Mouse (Mus musculus) hindbrain, postnatal 0 days (tissue): Measurements from ENCODE around the gene Bmp2. TPM values are rescaled to one million over a fixed set of nuclear protein-coding genes. Genes with fewer than 3 reads are reported as not detected.

Experiments used
- ATAC-seq: fragments of 200-750 bp; cut with Nextera tagmentation; 2 replicates; pipeline ENCODE4 v1.8.0; 2017; ENCODE audit warnings: mild to moderate bottlenecking, moderate TSS enrichment, moderate library complexity
- DNase-seq: peaks from one replicate; pipeline ENCODE4 v3.0.0-alpha.2; 2015; ENCODE audit warnings: low spot score
- H3K27ac ChIP-seq: fragments of 300-500 bp; sonication (generic); 2 replicates; pipeline ENCODE4 v1.5.1; 2014; ENCODE audit warnings: mild to moderate bottlenecking
- H3K27me3 ChIP-seq: fragments of 300-500 bp; sonication (generic); 2 replicates; pipeline ENCODE4 v1.6.1; 2014; ENCODE audit warnings: low read length, mixed read lengths; ENCODE audit not compliant: insufficient read depth
- H3K36me3 ChIP-seq: fragments of 300-500 bp; sonication (generic); 2 replicates; pipeline ENCODE4 v1.6.1; 2014; ENCODE audit warnings: low read length, mixed read lengths; ENCODE audit not compliant: insufficient read depth
- H3K4me1 ChIP-seq: fragments of 300-500 bp; sonication (generic); 2 replicates; pipeline ENCODE4 v1.6.1; 2014; ENCODE audit warnings: antibody characterized with exemption, low read length, mixed read lengths; ENCODE audit not compliant: insufficient read depth
- H3K4me2 ChIP-seq: fragments of 300-500 bp; sonication (generic); 2 replicates; pipeline ENCODE4 v1.6.1; 2014; ENCODE audit warnings: low read depth, mild to moderate bottlenecking, low read length, moderate library complexity, mixed read lengths
- H3K4me3 ChIP-seq: fragments of 300-500 bp; sonication (generic); 2 replicates; pipeline ENCODE4 v1.5.1; 2014; ENCODE audit warnings: low read length
- H3K9ac ChIP-seq: fragments of 300-500 bp; sonication (generic); replicated peaks from 2 replicates; pipeline ENCODE4 v1.6.1; 2014; ENCODE audit warnings: mild to moderate bottlenecking, low read length, moderate library complexity, mixed read lengths
- H3K9me3 ChIP-seq: fragments of 300-500 bp; sonication (generic); 2 replicates; pipeline ENCODE4 v1.6.1; 2016; ENCODE audit warnings: low read length, mixed read lengths
- CTCF ChIP-seq: IDR thresholded peaks from 2 replicates; pipeline ENCODE4 v1.5.1; 2016; ENCODE audit warnings: antibody characterized with exemption, control low read depth, low read depth
- WGBS: fragments of 180-500 bp; shearing (Covaris S2); extraction: QIAGEN DNeasy Blood & Tissue Kit; methylation state at CpG from one replicate; pipeline ENCODE4 v1.1.7; 2014; 5-methylcytosine and 5-hydroxymethylcytosine counted together
- polyA plus RNA-seq: library from polyadenylated mRNA; unstranded; fragments of >200 nt; fragmentation: Nextera tagmentation; extraction: Ambion mirVana; gene quantifications from 2 replicates; pipeline ENCODE4 v1.2.1, GENCODE M21; 2015
- total RNA-seq: library from RNA; depleted of rRNA; stranded (reverse); fragments of >200 nt; gene quantifications from 2 replicates; pipeline ENCODE4 v1.2.3, GENCODE M21; 2014

Gene Bmp2
- total and polyA plus RNA-seq, 2 experiments from 2014 or later, result 2.1 to 3.1 TPM

- Histone ChIP-seq H3K4me2 (no peak overlapping the region), H3K4me1 (no peaks in the 10 kb centered on the region), H3K36me3 (no peaks in the 10 kb centered on the region), H3K4me3 (no peak overlapping the region), H3K9ac (no peak overlapping the region), H3K9me3 (no peaks in the 10 kb centered on the region), H3K27me3 (no peaks in the 10 kb centered on the region; the same call in 1 of the 2 replicates), H3K27ac (no peak overlapping the region)
- DNase-seq (no peak), ATAC-seq (no peak)
- 92% methylated on average over 2 of the region's 2 CpGs for WGBS
- no peak for TF ChIP-seq CTCF
Observed at GRCm38 (mm10) chr2:133517867-133518266, 34.1 kb upstream of the Bmp2 start.

- no peak for TF ChIP-seq CTCF
- WGBS, result 35% methylated on average over 5 of the region's 5 CpGs
Observed at GRCm38 (mm10) chr2:133521193-133521592, 30.8 kb upstream of the Bmp2 start.

GRCm38 (mm10) chr2:133522121-133522520 is 29.8 kb upstream of the Bmp2 start:
- Histone ChIP-seq H3K36me3 (no peaks in the 10 kb centered on the region), H3K4me1 (no peaks in the 10 kb centered on the region), H3K4me3 (no peak overlapping the region), H3K9me3 (no peaks in the 10 kb centered on the region), H3K9ac (no peak overlapping the region), H3K27me3 (no peaks in the 10 kb centered on the region; the same call in 1 of the 2 replicates), H3K27ac (no peak overlapping the region), H3K4me2 (no peak overlapping the region)
- DNase-seq (no peak), ATAC-seq (no peak)
- no peak for TF ChIP-seq CTCF
- WGBS, result 83% methylated on average over 2 of the region's 2 CpGs

More at GRCm38 (mm10) chr2:133521193-133521592, 30.8 kb upstream of the Bmp2 start:
- no peaks in the 10 kb centered on the region for H3K36me3 ChIP-seq
- no peak for ATAC-seq
- no peak overlapping the region for H3K27ac ChIP-seq
- H3K9ac ChIP-seq, result no peak overlapping the region
- no peaks in the 10 kb centered on the region; the same call in 1 of the 2 replicates for H3K27me3 ChIP-seq
- DNase-seq, result no peak
- no peak overlapping the region for H3K4me3 ChIP-seq
- no peaks in the 10 kb centered on the region for H3K4me1 ChIP-seq
- H3K4me2 ChIP-seq, result no peak overlapping the region
- H3K9me3 ChIP-seq, result no peaks in the 10 kb centered on the region

- Histone ChIP-seq H3K27me3 (no peaks in the 10 kb centered on the region; the same call in 1 of the 2 replicates), H3K4me2 (no peak overlapping the region), H3K9ac (no peak overlapping the region), H3K4me1 (no peaks in the 10 kb centered on the region), H3K9me3 (no peaks in the 10 kb centered on the region), H3K27ac (no peak overlapping the region), H3K4me3 (no peak overlapping the region), H3K36me3 (no peaks in the 10 kb centered on the region)
- 28% methylated on average over 4 of the region's 4 CpGs for WGBS
- ATAC-seq, result no peak
- no peak for DNase-seq
- TF ChIP-seq CTCF, result no peak
Observed at GRCm38 (mm10) chr2:133525621-133526181, 26.3 kb upstream of the Bmp2 start.

DNA sequence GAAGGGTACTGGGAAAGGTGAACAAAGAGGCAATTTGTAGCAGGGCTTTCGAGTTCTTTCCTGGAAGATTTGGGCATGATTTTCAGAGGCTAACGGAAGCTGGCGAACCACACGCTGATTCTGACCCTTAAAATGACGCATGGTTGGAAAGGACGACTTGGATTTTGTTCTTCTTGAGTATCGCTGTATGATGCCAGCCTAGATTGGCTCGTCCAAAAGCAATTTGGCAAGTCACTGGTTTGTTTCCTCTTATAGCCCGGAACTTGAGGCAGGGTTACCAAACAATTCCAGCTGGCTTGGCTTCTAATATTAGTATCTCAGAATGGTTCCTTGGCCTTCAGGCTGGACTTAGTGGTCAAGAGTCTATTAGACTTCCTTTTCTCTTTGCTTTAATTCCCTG is 22.6 kb upstream of the Bmp2 start:
- H3K9me3 ChIP-seq, result no peaks in the 10 kb centered on the region
- H3K4me1 ChIP-seq, result no peaks in the 10 kb centered on the region
- no peak overlapping the region for H3K4me3 ChIP-seq
- DNase-seq (no peak), ATAC-seq (no peak)
- TF ChIP-seq CTCF, result no peak
- no peak overlapping the region for H3K27ac ChIP-seq
- H3K27me3 ChIP-seq, result no peaks in the 10 kb centered on the region
- no peak overlapping the region for H3K4me2 ChIP-seq
- no peak overlapping the region for H3K9ac ChIP-seq
- WGBS, result 82% methylated on average over 9 of the region's 9 CpGs
- H3K36me3 ChIP-seq, result no peaks in the 10 kb centered on the region

- no peaks in the 10 kb centered on the region for H3K36me3 ChIP-seq
- no peaks in the 10 kb centered on the region for H3K9me3 ChIP-seq
- H3K27me3 ChIP-seq, result no peaks in the 10 kb centered on the region
- no peak overlapping the region for H3K9ac ChIP-seq
- DNase-seq, result no peak
- H3K4me1 ChIP-seq, result no peaks in the 10 kb centered on the region
- TF ChIP-seq CTCF, result no peak
- 83% methylated on average over 3 of the region's 3 CpGs for WGBS
- H3K4me2 ChIP-seq, result no peak overlapping the region
- ATAC-seq, result no peak
- no peak overlapping the region for H3K27ac ChIP-seq
- H3K4me3 ChIP-seq, result no peak overlapping the region
Observed at GRCm38 (mm10) chr2:133533073-133533472, 18.9 kb upstream of the Bmp2 start.

DNA sequence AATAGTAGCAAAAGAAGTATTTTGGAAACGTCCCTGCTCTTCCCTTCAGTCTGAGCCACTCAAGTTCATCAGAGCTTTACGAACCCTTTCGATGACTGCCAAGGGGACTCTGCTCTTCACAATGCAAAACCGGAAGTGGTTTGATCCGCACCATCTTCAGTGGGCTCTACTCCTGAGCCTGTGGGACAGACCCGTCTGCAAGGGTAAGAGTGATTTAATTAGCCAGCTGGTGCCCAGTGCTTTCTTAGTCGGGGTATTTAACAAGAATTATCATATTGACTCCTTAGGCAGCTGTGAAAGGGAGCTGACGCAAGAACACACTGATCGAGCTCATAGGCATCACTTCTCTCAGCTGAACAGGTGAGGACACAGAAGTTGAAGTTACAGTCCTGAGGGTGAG is 16.5 kb upstream of the Bmp2 start:
- Histone ChIP-seq H3K27ac (no peak overlapping the region), H3K9ac (no peak overlapping the region), H3K36me3 (no peaks in the 10 kb centered on the region), H3K4me3 (no peak overlapping the region), H3K9me3 (no peaks in the 10 kb centered on the region), H3K27me3 (no peaks in the 10 kb centered on the region), H3K4me1 (no peaks in the 10 kb centered on the region), H3K4me2 (no peak overlapping the region)
- ATAC-seq (no peak), DNase-seq (no peak)
- 66% methylated on average over 9 of the region's 9 CpGs for WGBS
- TF ChIP-seq CTCF, result no peak
